Comparison of ENCODE assay signal across 21 mouse cellular contexts in the genomic region with DNA sequence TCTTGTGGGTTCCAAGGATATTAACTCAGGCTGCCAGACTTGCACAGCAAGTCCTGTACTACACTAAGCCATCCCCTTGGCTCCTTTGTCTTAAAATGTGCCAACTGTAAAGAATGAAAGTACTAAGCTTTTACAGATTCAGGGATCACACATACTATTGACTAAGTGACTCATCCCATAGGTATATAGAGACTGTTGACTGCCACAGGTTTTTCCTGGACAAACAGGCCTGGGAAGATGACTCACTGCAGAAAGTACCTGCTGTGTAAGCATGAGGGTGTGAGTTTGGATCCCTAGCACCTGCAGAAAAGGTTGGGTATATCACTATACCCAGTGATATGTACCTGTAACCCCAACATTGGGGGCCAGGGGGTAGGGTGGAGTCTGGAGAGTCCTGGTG. TPM values are rescaled to one million over a fixed set of nuclear protein-coding genes. Genes with fewer than 3 reads are reported as not detected.
DNase-seq lines count a peak whose midpoint lies in the region; ATAC-seq and TF ChIP-seq lines count a peak whose summit lies in the region.
"Had no signal": no experiment of that assay in that cellular context is flagged by ENCODE, and none has a peak within 500 bp of the region (broad histone marks: within the 10 kb centered on the region; RNA-seq: fewer than 3 reads in every experiment).

No protein-coding gene starts in this region.

- TF ChIP-seq POLR2A in small intestine, adult 2 months (IDR thresholded peaks at IDR 0.05; ENCODE audit: low read depth, low read length), result no peak

- DNase-seq in urinary bladder, postnatal 14 days (ENCODE audit: low spot score), result peak; percentile 56
- no peak for DNase-seq in urinary bladder, postnatal 4 days (ENCODE audit: low spot score in 2 of 2)
- DNase-seq in fat pad, adult 2 months (ENCODE audit: extremely low read depth, low read depth, low spot score), result peak; percentile 92
- no peak for DNase-seq in heart, postnatal 36 days
- DNase-seq in layer of hippocampus, postnatal 36 days, result no peak
- DNase-seq: adrenal gland, postnatal 14 days; cerebellum, adult 11-12 months; cerebellum, postnatal 14 days; heart, postnatal 4 days; kidney, adult 2 months; kidney, postnatal 14 days; layer of hippocampus, adult 9-11 months; liver, embryonic 13.5 days; midbrain, embryonic 14.5 days had no signal

- ATAC-seq in CD4-positive, CD25-positive, alpha-beta regulatory T cell, adult 4 months, result no peak

- no peak for TF ChIP-seq CTCF in small intestine, adult 2 months (IDR thresholded peaks at IDR 0.05; ENCODE audit: extremely low read depth, insufficient read length, insufficient replicate concordance, low read depth, low read length)

- H3K4me3 ChIP-seq in small intestine, adult 2 months (ENCODE audit: low read depth, low read length), result no peak overlapping the region
- H3K4me3 ChIP-seq: embryonic facial prominence, embryonic 15.5 days; heart, embryonic 13.5 days; hindbrain, embryonic 15.5 days; limb, embryonic 12.5 days; liver, embryonic 13.5 days; lung, embryonic 15.5 days had no signal

- peaks cover 10% of the 10 kb centered on the region for H3K4me1 ChIP-seq in small intestine, adult 2 months (ENCODE audit: control insufficient read depth, insufficient read depth, insufficient read length, low read length)
- H3K4me1 ChIP-seq: limb, embryonic 12.5 days had no signal

- intact Hi-C loops in heart, postnatal 36 days (cut with DNase I), result no loop called here

- 0 out of 2 replicates have a peak overlapping the region, but pooled peaks have one; percentile 26 for H3K27ac ChIP-seq in small intestine, adult 2 months (ENCODE audit: insufficient read depth, low read depth, low read length)
- H3K27ac ChIP-seq: embryonic facial prominence, embryonic 15.5 days; heart, embryonic 13.5 days; hindbrain, embryonic 15.5 days; limb, embryonic 12.5 days; liver, embryonic 13.5 days; lung, embryonic 15.5 days had no signal

- H3K27me3 ChIP-seq in small intestine, adult 2 months (ENCODE audit: control insufficient read depth, insufficient read depth, low read length), result no peaks in the 10 kb centered on the region
- H3K27me3 ChIP-seq: embryonic facial prominence, embryonic 15.5 days; heart, embryonic 13.5 days; hindbrain, embryonic 15.5 days; limb, embryonic 12.5 days; liver, embryonic 13.5 days; lung, embryonic 15.5 days had no signal

- peaks cover 2% of the 10 kb centered on the region; the same call in 1 of the 2 replicates for H3K36me3 ChIP-seq in small intestine, adult 2 months (ENCODE audit: control insufficient read depth, insufficient read depth, low read length)
- H3K36me3 ChIP-seq: embryonic facial prominence, embryonic 15.5 days; hindbrain, embryonic 15.5 days; liver, embryonic 13.5 days had no signal

RNA-seq across cellular contexts. Expression of gene Vcl, which starts 44.6 kb away (rescaled TPM):
- 10.7 and 18.5 TPM in 2 replicates for polyA plus RNA-seq in small intestine, adult 2 months (2012; rRNA removed)
- polyA plus RNA-seq in CD4-positive, CD25-positive, alpha-beta regulatory T cell, adult 4 months (2017; shearing (Covaris generic)), result 1 to 10 TPM; 1.4 to 2.6 TPM
- total RNA-seq in heart, postnatal 36 days (2021), result 100 to 1,000 TPM; 113 to 137 TPM
- total RNA-seq in layer of hippocampus, postnatal 36 days (2021), result 10 to 100 TPM; 30.5 to 36.1 TPM

Comparison
In these comparisons a context has a peak if more than half of its experiments do, and no peak if none do; other contexts are left out.
1. DNase-seq: peak in urinary bladder, postnatal 14 days (single experiment) and fat pad, adult 2 months (single experiment); none in urinary bladder, postnatal 4 days (0 of 2), heart, postnatal 36 days (0 of 2) and layer of hippocampus, postnatal 36 days (0 of 2).